Mouse (Mus musculus): Measurements from ENCODE around the gene Ccnq. TPM values are rescaled to one million over a fixed set of nuclear protein-coding genes. Genes with fewer than 3 reads are reported as not detected.

The Ccnq gene
- polyA plus RNA-seq (2012; ENCODE audit: insufficient read depth, low replicate concordance) = 17.5 and 51.3 TPM in 2 replicates

GRCm38 (mm10) chr11:78750885-78751842 lies at the start of gene Ccnq:
TSS of gene Ccnq (minus strand) at chr11:78751729.
- TF ChIP-seq GATA1 (IDR thresholded peaks at IDR 0.05; ENCODE audit: borderline replicate concordance, low read length) = no peak
- no peak for TF ChIP-seq FLI1 (IDR thresholded peaks at IDR 0.05; ENCODE audit: low read length)

GRCm38 (mm10) chr11:78801094-78801493 lies 49.6 kb upstream of the Ccnq start:
- Histone ChIP-seq H3K4me1 (peaks cover 27% of the 10 kb centered on the region), H3K4me3 (replicated peaks) (no peak overlapping the region), H3K9me3 (peaks cover 6% of the 10 kb centered on the region; the same call in 1 of the 2 replicates), H3K36me3 (replicated peaks; ENCODE audit: low read length) (no peaks in the 10 kb centered on the region), H3K27me3 (replicated peaks) (peaks cover 12% of the 10 kb centered on the region)
- TF ChIP-seq FLI1 (IDR thresholded peaks at IDR 0.05; ENCODE audit: low read length) (no peak), GATA1 (IDR thresholded peaks at IDR 0.05; ENCODE audit: borderline replicate concordance, low read length) (no peak)

More at GRCm38 (mm10) chr11:78750885-78751842, at the start of gene Ccnq:
- Histone ChIP-seq H3K4me3 (replicated peaks) (peak within 1 kb of the TSS; percentile 92), H3K9me3 (no peaks in the 10 kb centered on the region), H3K36me3 (replicated peaks; ENCODE audit: low read length) (peaks cover 31% of the 10 kb centered on the region), H3K4me1 (peaks cover 66% of the 10 kb centered on the region), H3K27me3 (replicated peaks) (no peaks in the 10 kb centered on the region)

- H3K9me3 ChIP-seq = no peaks in the 10 kb centered on the region
- no peaks in the 10 kb centered on the region for H3K27me3 ChIP-seq (replicated peaks)
- no peak overlapping the region for H3K4me3 ChIP-seq (replicated peaks)
- H3K4me1 ChIP-seq = peaks cover 46% of the 10 kb centered on the region
- TF ChIP-seq FLI1 (IDR thresholded peaks at IDR 0.05; ENCODE audit: low read length) = no peak
- TF ChIP-seq GATA1 (IDR thresholded peaks at IDR 0.05; ENCODE audit: borderline replicate concordance, low read length) = no peak
- no peaks in the 10 kb centered on the region for H3K36me3 ChIP-seq (replicated peaks; ENCODE audit: low read length)
Measured at GRCm38 (mm10) chr11:78796072-78796729, 44.7 kb upstream of the Ccnq start.

- H3K4me1 ChIP-seq = peaks cover 51% of the 10 kb centered on the region
- no peaks in the 10 kb centered on the region for H3K27me3 ChIP-seq (replicated peaks)
- no peaks in the 10 kb centered on the region for H3K9me3 ChIP-seq
- no peaks in the 10 kb centered on the region for H3K36me3 ChIP-seq (replicated peaks; ENCODE audit: low read length)
- peak overlapping the region; percentile 87 for H3K4me3 ChIP-seq (replicated peaks)
- TF ChIP-seq GATA1 (IDR thresholded peaks at IDR 0.05; ENCODE audit: borderline replicate concordance, low read length) (no peak), FLI1 (IDR thresholded peaks at IDR 0.05; ENCODE audit: low read length) (no peak)
Measured at GRCm38 (mm10) chr11:78793116-78793515, 41.6 kb upstream of the Ccnq start.

- Histone ChIP-seq H3K4me1 (peaks cover 47% of the 10 kb centered on the region), H3K4me3 (replicated peaks) (peak overlapping the region; percentile 87), H3K27me3 (replicated peaks) (no peaks in the 10 kb centered on the region), H3K36me3 (replicated peaks; ENCODE audit: low read length) (no peaks in the 10 kb centered on the region), H3K9me3 (no peaks in the 10 kb centered on the region)
- TF ChIP-seq GATA1 (IDR thresholded peaks at IDR 0.05; ENCODE audit: borderline replicate concordance, low read length) = no peak
- TF ChIP-seq FLI1 (IDR thresholded peaks at IDR 0.05; ENCODE audit: low read length) = no peak
Measured at GRCm38 (mm10) chr11:78792465-78792864, 40.9 kb upstream of the Ccnq start.

GRCm38 (mm10) chr11:78792055-78792454 lies 40.5 kb upstream of the Ccnq start:
- TF ChIP-seq FLI1 (IDR thresholded peaks at IDR 0.05; ENCODE audit: low read length) (no peak), GATA1 (IDR thresholded peaks at IDR 0.05; ENCODE audit: borderline replicate concordance, low read length) (no peak)
- no peaks in the 10 kb centered on the region for H3K9me3 ChIP-seq
- H3K36me3 ChIP-seq (replicated peaks; ENCODE audit: low read length) = no peaks in the 10 kb centered on the region
- peaks cover 51% of the 10 kb centered on the region for H3K4me1 ChIP-seq
- peak overlapping the region; percentile 87 for H3K4me3 ChIP-seq (replicated peaks)
- no peaks in the 10 kb centered on the region for H3K27me3 ChIP-seq (replicated peaks)

GRCm38 (mm10) chr11:78791582-78791981 lies 40.1 kb upstream of the Ccnq start:
- no peaks in the 10 kb centered on the region for H3K36me3 ChIP-seq (replicated peaks; ENCODE audit: low read length)
- H3K4me1 ChIP-seq = peaks cover 55% of the 10 kb centered on the region
- TF ChIP-seq FLI1 (IDR thresholded peaks at IDR 0.05; ENCODE audit: low read length) (no peak), GATA1 (IDR thresholded peaks at IDR 0.05; ENCODE audit: borderline replicate concordance, low read length) (no peak)
- H3K9me3 ChIP-seq = no peaks in the 10 kb centered on the region
- H3K4me3 ChIP-seq (replicated peaks) = no peak overlapping the region
- no peaks in the 10 kb centered on the region for H3K27me3 ChIP-seq (replicated peaks)

GRCm38 (mm10) chr11:78789370-78790060 lies 38.0 kb upstream of the Ccnq start:
- no peak overlapping the region for H3K4me3 ChIP-seq (replicated peaks)
- peaks cover 58% of the 10 kb centered on the region for H3K4me1 ChIP-seq
- TF ChIP-seq FLI1 (IDR thresholded peaks at IDR 0.05; ENCODE audit: low read length) (no peak), GATA1 (IDR thresholded peaks at IDR 0.05; ENCODE audit: borderline replicate concordance, low read length) (no peak)
- no peaks in the 10 kb centered on the region for H3K9me3 ChIP-seq
- H3K27me3 ChIP-seq (replicated peaks) = peaks cover 6% of the 10 kb centered on the region
- H3K36me3 ChIP-seq (replicated peaks; ENCODE audit: low read length) = no peaks in the 10 kb centered on the region

- Histone ChIP-seq H3K36me3 (replicated peaks; ENCODE audit: low read length) (no peaks in the 10 kb centered on the region), H3K4me3 (replicated peaks) (no peak overlapping the region)
- TF ChIP-seq FLI1 (IDR thresholded peaks at IDR 0.05; ENCODE audit: low read length) (no peak), GATA1 (IDR thresholded peaks at IDR 0.05; ENCODE audit: borderline replicate concordance, low read length) (no peak)
Measured at GRCm38 (mm10) chr11:78786013-78786431, 34.5 kb upstream of the Ccnq start.

More at GRCm38 (mm10) chr11:78786013-78786431, 34.5 kb upstream of the Ccnq start:
- H3K4me1 ChIP-seq = peaks cover 46% of the 10 kb centered on the region
- peaks cover 18% of the 10 kb centered on the region for H3K27me3 ChIP-seq (replicated peaks)
- H3K9me3 ChIP-seq = no peaks in the 10 kb centered on the region
